Mouse (Mus musculus): ENCODE results near the gene Dgkz.
A peak's percentile ranks its signal among the peaks of the same experiment; 100 is the strongest.

The Dgkz gene

GRCm38 (mm10) chr2:91993409-91993808, 17.7 kb upstream of the Dgkz start:
- DNase-seq, result no peak

DNA sequence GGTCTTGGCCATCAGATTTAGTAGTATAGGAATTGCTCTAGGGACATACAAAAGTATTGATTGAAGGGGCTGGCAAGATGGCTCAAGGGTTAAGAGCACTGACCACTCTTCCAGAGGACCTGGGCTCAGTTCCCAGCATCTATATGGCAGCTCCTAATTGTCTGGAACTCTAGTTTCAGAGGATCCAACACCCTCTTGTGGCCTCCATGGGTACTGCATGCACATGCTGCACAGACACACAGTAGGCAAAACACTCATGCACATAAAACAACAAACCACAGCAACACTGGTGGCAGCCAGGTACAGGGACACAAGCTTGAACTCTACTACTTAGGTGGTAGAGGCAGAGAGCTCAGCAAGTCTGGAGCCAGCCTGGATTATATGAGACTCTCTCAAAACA, 14.1 kb upstream of the Dgkz start:
- no peak for DNase-seq

GRCm38 (mm10) chr2:91987542-91987941, 11.9 kb upstream of the Dgkz start:
- peak; percentile 95 for DNase-seq

GRCm38 (mm10) chr2:91986071-91986470, 10.4 kb upstream of the Dgkz start:
- peak; percentile 39 for DNase-seq

DNA sequence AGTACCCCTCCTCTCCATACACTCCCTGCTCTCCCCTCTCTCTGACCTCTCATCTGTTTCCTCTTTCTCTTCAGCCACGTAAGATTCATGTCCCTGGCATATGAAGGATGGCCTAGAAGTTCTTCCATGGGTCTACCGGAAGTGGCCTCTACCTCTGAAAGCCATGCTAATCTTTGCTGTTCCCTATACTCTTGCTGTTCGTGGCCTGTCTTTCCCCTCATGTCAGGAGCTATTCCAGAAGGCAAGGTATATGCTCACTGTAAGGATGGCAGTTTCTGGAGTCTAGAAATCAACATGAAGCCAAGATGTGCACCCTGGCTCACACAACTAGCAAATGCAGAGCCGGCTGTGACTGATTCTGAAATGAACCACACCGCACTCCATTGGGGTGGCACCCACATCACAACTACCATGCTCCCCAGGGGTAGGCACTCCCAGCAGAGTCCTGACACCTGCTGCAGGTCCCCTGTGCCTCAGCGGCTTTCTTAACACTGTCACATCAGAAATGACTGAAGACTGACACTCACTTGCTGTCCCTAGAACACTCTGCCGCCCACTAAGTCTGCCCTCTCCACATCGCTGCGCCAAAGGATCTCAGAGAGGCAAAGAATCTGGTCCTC, 9.4 kb upstream of the Dgkz start:
- no peak for DNase-seq

- peak; percentile 74 for DNase-seq
These were observed 8.8 kb upstream of the Dgkz start for GRCm38 (mm10) chr2:91984439-91984838.

GRCm38 (mm10) chr2:91980830-91981229, 5.2 kb upstream of the Dgkz start:
- no peak for DNase-seq

DNA sequence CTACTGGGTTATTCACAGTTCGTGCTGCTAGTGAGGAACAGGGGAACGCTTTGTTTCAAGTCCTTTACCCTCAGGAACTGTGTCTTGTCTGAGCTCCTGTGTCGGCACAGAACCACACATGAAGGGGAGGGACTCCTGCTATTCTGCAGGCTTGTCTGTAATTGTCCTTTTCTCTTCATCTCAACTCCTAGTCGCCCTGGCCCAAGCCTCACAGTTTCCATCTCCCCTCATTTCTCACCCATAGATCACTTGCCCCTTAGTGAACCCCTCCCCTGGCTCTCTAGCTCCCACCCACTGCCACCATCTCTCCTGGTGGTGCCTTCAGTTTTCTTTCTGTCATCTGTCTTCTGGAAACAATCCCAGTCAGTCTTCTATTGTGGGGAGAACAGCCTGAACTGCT, 4.6 kb upstream of the Dgkz start:
- DNase-seq, result no peak

DNA sequence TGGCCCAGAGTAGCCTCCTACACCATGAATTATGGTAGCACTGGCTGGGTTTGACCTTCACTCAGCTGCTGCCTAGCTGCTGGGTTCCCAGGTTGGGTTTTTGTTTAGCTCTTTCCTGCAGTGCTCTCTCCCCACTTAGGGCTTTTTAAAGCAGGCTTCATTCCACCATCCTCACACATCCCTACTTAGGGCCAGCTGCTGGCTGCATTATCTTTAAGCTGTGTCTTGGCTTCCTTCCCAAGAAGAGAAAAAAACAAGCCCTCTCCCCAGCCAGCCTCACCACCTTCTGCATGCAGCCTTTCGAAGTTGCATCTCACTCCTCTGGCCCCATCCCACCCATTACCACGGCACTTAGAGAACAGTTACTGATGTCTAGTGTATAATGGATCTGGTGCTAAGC, 2.9 kb upstream of the Dgkz start:
- no peak for DNase-seq

DNA sequence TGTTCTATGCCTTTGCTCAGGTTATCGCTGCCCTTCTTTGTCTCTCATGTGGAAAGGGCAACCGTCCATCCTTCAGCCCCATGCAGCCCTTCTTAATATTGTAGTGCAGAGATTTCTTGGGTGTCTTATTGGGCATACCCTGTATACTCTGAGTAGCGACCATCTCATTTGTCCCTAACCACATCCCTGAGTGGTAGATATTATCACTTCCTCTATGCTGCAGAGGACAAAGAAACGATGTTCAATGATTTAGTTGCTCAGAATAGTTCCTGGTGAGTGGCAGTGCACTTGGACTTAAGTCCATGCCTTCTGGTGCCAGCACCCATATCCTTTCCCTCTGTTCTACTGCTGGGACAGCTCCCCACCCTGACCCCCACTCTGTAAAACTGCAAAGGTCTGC, 2.3 kb upstream of the Dgkz start:
- no peak for DNase-seq

DNA sequence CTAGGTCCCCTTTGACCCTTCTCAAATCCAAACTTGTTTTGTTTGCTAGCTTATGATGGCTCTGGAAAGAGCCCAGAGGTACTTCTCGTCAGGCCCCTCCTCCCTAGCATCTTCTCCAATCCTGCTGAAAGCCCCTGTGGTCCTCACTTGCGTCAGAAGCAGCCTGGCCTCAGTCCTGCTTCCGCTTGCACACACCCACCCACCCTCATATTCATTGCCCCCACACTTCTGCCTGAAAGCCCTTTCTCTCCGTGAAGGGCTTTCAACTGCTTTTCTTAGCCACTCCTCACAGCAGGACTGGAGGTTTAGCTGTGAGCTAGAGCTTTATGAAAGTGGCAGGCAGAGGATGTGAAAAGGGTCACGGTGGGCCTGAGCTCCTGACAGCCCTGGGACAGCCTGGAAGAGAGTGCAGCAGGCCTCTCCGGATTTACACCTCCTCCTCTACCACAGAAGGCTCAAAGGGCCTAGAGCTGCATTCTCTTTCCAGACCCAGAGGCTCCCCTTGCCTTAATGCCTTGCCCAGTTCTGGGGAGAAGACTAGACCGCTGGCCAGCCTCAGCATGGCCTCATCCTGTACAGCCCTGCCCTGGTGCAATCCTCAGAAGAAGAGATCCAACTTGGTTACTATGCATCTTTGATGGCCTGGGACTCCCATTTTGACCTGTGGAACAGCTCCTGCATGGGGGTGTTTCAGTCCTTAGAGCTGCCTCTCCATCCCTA, 2.1 kb downstream of the Dgkz start:
- no peak for DNase-seq

DNA sequence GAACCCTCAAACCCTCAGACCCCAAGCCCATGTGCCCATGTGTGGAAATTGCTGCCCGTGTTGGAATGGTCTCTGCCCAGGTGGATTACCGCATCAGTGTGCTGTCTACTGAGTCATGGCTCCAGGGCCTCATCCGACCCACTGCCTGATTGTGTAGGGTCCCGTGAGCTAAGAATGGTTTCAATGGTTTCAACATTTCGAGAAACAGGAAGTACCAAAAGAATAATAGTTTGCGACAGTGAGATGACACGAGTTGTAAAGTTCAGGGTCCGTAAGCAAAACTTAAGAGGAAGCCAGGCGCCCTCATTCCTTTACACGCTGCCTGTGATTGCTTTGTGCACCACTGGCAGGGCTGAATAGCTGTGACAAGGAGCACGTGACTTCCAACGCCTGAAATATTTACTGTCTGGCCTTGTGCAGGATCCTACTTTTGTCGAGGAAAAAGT, 3.5 kb downstream of the Dgkz start:
- peak; percentile 35 for DNase-seq

GRCm38 (mm10) chr2:91971231-91972097, 4.2 kb downstream of the Dgkz start:
- DNase-seq, result peak; percentile 56

DNA sequence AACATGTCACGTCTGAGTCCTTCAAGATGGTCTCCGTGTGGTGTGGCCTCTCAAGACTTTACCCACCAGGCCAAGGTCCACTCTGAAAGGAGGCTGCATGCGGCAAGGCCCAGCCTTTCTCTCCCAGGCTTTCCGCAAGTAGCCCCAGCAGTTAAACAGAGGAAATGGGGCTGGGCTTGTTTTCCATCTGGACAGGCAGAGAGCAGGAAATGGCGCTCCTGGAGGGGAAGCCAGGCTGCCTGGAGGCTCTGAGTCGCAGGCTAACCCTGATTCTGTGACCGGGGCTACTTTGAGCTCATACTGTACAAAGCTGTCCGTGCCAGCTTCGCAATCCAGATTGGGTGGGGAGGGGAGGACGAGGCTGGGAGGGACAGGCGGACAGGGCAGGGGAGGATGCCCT, 7.7 kb downstream of the Dgkz start:
- peak; percentile 68 for DNase-seq

DNA sequence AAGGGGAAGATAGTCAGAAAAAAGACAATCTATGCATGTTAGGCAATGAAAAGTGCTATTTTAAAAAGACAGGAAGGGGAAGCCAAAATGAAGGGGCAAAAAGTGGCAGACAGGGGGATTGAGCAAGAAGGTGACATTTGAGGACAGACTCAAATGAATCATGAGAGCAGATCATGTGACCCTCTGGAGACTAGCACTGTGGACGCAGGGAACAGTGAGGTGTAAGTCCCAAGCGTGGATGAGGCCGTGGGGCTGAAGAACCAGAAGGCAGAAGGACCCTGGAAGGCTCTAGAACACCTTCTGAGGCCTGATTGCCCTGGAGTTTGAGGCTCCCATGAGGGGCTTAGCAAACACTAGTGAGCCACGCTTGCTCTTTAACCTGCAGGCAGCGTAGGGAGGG, 9.3 kb downstream of the Dgkz start:
- DNase-seq, result no peak

GRCm38 (mm10) chr2:91965417-91965816, 10.2 kb downstream of the Dgkz start:
- DNase-seq, result peak; percentile 81

DNA sequence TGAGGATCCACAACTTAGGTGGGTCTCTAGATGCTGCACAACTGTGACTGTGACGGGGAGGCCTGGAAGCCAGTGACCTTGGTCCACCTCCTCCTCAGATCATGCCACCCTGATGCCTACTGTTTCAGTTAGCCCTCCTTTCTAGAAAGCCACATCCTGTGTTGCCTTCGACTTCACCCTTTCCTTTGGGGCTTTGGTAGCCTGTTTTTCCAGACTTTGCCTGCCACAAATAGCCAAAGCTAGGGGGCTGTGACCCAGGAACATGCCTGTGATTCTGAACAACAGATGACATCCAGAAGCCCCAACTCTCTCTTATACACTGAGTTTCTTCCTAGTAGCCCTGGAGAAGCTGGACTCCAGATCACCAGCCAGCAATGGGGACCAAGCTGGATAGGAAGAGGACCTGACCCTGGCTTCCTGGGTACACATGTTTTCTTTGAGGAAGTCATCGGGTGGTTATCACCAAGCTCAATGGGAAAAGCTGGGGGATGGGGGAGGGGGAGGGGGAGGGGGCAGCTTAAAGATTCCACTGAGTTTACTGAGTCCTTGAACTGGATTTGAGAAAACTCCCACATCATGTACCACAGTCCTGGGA, 11.0 kb downstream of the Dgkz start:
- no peak for DNase-seq

DNA sequence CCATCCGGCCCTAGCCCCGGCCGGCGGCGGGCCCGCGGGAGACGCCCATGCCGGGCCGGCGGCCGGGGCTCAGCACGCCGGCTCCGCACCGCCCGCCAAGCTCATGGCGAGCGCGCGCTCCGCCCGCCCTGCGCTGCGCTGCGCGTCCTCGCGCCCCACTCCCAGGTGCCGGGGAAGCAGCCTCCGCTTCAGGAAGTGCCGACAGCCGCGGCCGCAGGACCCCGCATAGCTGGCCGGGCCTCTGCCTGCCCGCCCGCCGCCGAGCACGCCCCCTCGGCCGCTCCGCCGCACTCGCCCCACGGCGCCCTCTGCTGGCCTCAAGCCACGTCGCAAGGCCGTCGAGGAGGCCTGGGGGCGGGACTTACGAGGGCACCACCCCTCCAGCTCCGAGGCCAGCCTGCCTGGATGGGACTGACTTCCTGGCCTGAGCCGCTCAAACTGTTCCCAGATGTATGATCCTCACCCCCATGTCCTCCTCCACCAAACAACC, 12.2 kb downstream of the Dgkz start:
- peak; percentile 98 for DNase-seq

DNA sequence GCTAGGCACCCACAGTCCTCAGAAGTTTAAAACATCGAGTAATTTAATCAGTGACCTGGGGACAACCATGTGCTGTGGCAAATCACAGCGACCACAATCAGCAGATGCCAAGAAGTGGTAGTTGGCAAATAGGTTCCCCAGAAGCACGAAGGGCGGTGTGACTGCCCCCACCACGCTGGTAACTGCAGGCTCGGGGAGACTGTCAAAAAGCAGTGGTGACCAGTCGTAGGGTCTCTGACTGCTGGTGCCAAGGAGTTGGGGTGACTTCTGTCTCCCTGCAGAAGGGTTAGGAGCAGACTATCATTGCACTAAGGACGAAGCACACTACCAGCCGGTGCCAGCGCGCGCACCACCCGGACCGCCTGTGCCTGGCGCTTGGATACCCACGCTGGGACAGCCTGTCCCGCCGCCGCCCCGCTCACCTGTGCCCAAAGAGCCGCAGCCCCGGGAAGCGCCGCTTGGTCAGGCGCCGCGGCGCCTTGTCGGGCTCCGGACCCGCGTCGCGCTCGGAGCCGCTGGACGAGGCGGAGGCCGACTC, 12.7 kb downstream of the Dgkz start:
- peak; percentile 38 for DNase-seq

DNA sequence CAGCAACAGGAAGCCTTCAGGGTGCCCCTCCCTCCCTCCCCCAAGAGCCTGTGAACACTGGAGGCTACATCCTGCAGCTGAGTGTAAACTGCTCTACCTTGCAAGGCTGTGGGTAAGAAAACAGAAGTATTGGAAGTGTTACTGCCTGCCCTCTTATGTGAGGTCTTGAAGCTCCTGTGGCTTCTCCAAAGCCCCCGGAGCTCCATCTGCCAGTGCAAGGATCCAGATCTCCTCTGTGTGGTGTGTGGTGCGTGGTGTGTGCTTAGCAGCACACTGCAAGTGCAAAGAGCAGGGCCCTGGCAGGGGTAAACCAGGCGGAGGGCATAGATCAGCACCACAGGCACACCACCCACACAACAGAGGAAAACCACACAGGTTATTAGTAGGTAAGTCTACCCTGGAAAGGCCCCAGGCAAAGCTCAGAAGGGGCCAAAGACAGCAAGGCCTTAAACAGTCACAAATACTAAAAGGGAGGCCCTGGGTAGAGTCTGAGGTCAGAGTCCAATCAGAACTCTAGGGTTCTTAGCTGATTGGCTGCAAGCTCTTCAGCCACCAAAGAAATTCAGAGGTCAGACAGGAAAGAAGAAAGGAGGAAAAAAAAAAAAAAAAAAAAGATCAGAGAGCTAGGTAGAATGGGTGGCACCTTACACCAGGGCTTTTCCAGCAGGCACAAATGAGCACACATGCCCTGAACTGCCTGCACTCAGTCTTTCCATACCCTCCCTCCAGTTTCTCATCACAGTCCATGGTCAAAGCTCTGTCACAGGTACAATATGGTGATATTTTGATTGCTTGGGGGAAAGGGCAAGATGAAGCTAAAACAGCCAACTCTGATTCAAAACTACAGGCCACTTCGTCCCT, 13.5 kb downstream of the Dgkz start:
- no peak for DNase-seq

DNA sequence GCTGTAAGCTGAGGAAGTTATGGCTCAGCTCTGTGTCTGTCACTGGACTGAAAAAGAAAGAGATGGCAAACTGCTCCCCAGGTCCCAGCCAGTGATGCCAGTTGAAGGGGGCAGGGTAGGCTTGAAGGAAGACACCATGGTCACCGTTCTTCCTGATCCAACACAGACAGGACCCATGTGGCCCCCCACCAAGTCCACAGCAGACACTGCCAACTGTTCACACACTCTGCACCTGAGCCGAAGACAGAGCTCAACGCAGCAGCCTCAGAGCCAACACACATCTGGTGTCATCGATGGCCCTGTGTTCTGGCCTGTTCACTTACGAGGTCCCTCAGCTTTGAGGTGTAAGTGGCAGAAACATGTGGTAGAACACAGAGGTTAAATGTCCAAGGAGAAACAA, 15.2 kb downstream of the Dgkz start:
- no peak for DNase-seq

All from lung, postnatal 14 days (tissue).